Mouse (Mus musculus) heart, adult 2 months (tissue): ENCODE results near the gene Rps7.

Experiments used
- CTCF ChIP-seq: fragments of 200-600 bp; IDR thresholded peaks from 2 replicates; pipeline ENCODE4 v1.8.1; 2022; ENCODE audit warnings: antibody characterized with exemption, mild to moderate bottlenecking, moderate library complexity
- EP300 ChIP-seq: fragments of 200-500 bp; IDR thresholded peaks from 2 replicates; pipeline ENCODE4 v1.6.1; 2011; ENCODE audit warnings: low read depth, low read length, control low read depth; ENCODE audit not compliant: insufficient read depth
- POLR2A ChIP-seq: fragments of 200-500 bp; IDR thresholded peaks from 2 replicates; pipeline ENCODE4 v1.6.1; 2011; ENCODE audit warnings: mild to moderate bottlenecking, low read depth, low read length, control low read depth; ENCODE audit not compliant: insufficient read depth

GRCm38 (mm10) chr12:28628436-28628835 lies 7.3 kb downstream of the Rps7 start:
- TF ChIP-seq CTCF (no peak), EP300 (no peak), POLR2A (no peak)
